Mouse (Mus musculus): ENCODE measurements at regions not wholly inside any gene's neighbourhood (a gene's known extent, or its start where the extent isn't known, plus 50 kb on each side); places are given as distances from the start of the nearest gene placed in this dataset.
A peak's percentile ranks its signal among the peaks of the same experiment; 100 is the strongest.

DNA sequence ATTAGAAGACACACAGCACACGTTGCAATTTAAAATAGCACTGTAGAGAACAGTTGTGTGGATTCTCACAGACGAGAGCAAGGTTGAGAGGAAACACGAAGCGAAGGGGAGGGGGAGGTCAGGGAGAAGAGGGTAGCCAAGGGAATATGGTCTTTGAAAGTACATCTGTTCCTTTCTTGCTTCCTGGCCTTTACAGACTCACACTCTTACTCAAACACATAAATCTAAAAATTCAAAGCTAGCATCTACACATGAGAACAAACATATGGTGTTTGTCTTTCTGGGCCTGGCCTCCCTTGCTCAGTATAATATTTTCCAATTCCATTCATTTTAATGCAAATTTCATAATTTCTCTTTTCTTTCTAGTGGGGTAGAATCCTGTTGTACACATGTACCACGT lies 124.0 kb upstream of the Arrdc4 start:
- Histone ChIP-seq H3K4me2 (ENCODE audit: low read length) (no peak overlapping the region), H3K27me3 (ENCODE audit: insufficient read depth, low read length) (no peaks in the 10 kb centered on the region), H3K27ac (no peak overlapping the region), H3K9me3 (replicated peaks; ENCODE audit: low read length) (no peaks in the 10 kb centered on the region), H3K36me3 (ENCODE audit: insufficient read depth, low read length) (no peaks in the 10 kb centered on the region), H3K4me1 (replicated peaks; ENCODE audit: insufficient read depth, low read length) (no peaks in the 10 kb centered on the region), H3K9ac (ENCODE audit: low read depth, low read length) (no peak overlapping the region), H3K4me3 (replicated peaks; ENCODE audit: low read depth, low read length) (no peak overlapping the region)
- TF ChIP-seq CTCF (IDR thresholded peaks at IDR 0.05; ENCODE audit: low read depth) = no peak
- ATAC-seq (replicated peaks; ENCODE audit: low FRiP score, low read depth) = no peak
- DNase-seq (ENCODE audit: low spot score) = peak; percentile 71
- 37% methylated on average over 5 of the region's 5 CpGs for WGBS

DNA sequence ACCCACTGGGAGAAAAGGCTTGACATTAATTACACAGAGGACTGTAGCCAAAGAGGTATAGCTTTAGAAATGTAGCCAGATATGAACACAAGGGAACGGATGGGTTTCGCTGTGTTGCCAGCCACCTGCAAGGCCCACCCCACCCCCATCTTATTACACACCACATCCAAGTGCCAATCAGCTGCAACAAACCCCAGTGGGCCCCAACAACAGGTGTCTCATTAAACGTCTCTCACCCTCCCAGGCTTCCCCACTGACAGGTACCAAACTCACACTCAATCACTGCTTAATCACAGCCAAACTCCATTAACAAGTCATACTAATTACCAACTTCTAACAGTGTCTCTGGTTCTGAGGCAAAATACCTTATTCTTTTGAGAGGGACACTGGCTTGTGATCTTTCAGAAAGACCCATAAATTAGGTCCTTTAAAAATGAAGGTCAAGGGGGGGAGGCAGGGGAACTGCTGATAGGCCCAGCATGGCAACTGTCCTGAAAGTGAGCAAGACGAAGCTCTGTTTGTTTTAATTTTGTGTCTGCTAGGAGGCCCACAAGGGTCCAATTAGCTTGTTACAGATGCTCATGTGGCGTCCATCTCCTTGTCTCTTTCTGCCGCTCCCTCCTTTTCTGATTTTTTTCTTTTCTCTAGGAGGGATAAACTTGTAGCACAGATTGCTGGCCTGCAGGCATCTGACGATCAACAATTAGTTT lies 115.4 kb upstream of the Arrdc4 start:
- Histone ChIP-seq H3K27ac (no peak overlapping the region), H3K36me3 (ENCODE audit: insufficient read depth, low read length) (no peaks in the 10 kb centered on the region), H3K4me3 (replicated peaks; ENCODE audit: low read depth, low read length) (no peak overlapping the region), H3K4me1 (replicated peaks; ENCODE audit: insufficient read depth, low read length) (no peaks in the 10 kb centered on the region), H3K27me3 (ENCODE audit: insufficient read depth, low read length) (no peaks in the 10 kb centered on the region), H3K4me2 (ENCODE audit: low read length) (no peak overlapping the region), H3K9me3 (replicated peaks; ENCODE audit: low read length) (no peaks in the 10 kb centered on the region), H3K9ac (ENCODE audit: low read depth, low read length) (no peak overlapping the region)
- 56% methylated on average over 7 of the region's 7 CpGs for WGBS
- no peak for TF ChIP-seq CTCF (IDR thresholded peaks at IDR 0.05; ENCODE audit: low read depth)
- no peak for DNase-seq (ENCODE audit: low spot score)
- ATAC-seq (replicated peaks; ENCODE audit: low FRiP score, low read depth) = no peak

DNA sequence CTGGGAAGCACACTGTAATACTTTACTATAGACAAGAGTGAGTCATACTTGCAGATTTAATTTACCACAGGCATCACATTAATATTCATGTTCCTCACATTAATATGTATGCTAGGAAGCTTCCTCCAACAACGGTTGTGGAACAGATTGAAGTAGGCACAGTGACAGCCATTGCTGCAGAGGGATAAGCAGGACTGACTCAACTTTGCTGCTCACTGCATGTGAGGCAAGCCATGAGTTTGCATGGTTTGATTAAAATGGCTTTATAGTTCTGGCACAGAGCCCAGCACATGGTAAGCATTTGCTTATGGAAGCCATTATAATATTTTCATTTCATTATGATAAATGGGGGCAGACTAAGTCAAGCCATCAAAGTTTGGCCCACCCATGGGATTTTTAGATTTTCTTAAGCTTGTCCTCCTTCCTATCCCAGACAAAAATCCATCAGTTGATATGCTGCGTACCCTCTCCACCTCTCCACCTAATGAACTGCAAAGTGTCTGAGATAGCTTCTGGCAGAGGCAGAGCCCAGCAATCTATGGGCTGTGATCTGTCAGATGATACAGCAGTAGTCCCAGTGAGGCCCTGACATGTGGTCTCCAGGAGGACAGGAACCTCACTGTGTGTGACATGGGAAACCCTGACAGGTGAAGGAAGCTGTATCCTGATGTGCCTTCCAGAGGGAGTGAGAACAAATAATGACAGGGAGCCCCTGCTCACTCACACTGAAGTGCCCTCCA lies 109.6 kb upstream of the Arrdc4 start:
- no peaks in the 10 kb centered on the region for H3K4me1 ChIP-seq (replicated peaks; ENCODE audit: insufficient read depth, low read length)
- H3K4me2 ChIP-seq (ENCODE audit: low read length) = no peak overlapping the region
- DNase-seq (ENCODE audit: low spot score) = no peak
- no peaks in the 10 kb centered on the region for H3K36me3 ChIP-seq (ENCODE audit: insufficient read depth, low read length)
- H3K9me3 ChIP-seq (replicated peaks; ENCODE audit: low read length) = no peaks in the 10 kb centered on the region
- WGBS = 51% methylated on average over 2 of the region's 2 CpGs
- H3K9ac ChIP-seq (ENCODE audit: low read depth, low read length) = no peak overlapping the region
- no peak for ATAC-seq (replicated peaks; ENCODE audit: low FRiP score, low read depth)
- no peak overlapping the region for H3K4me3 ChIP-seq (replicated peaks; ENCODE audit: low read depth, low read length)
- no peaks in the 10 kb centered on the region for H3K27me3 ChIP-seq (ENCODE audit: insufficient read depth, low read length)
- TF ChIP-seq CTCF (IDR thresholded peaks at IDR 0.05; ENCODE audit: low read depth) = no peak
- no peak overlapping the region for H3K27ac ChIP-seq

DNA sequence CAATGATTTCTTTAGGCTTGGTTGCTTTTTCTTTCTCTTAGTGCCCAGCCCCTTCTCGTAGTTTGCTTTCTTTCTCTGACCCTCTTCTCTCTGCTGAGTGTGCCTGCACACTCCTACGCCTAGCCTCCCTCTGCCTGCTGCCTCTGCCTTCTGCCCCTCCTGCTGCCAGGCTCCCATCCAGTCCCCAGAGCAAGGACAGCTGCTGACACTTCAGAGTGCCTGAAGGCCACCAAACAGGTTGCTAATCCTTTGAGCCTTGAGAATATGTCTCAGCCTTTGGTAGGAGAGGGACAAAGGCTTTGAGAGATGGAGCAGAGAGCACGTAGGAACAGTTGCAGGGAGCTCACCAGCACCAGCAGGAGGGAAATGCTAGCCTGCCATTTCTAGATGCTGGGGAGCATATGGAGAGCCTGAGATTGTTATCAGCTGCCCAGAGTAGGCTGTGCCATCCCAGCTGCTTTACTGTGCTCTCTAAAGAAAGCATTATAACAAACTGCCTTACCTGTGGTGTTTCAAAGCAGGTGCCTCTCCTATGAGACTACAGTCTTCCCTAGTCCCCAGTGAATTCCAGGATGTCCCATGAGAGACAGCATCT lies 103.0 kb upstream of the Arrdc4 start:
- no peak for ATAC-seq (replicated peaks; ENCODE audit: low FRiP score, low read depth)
- WGBS = 25% methylated on average over 3 of the region's 3 CpGs

DNA sequence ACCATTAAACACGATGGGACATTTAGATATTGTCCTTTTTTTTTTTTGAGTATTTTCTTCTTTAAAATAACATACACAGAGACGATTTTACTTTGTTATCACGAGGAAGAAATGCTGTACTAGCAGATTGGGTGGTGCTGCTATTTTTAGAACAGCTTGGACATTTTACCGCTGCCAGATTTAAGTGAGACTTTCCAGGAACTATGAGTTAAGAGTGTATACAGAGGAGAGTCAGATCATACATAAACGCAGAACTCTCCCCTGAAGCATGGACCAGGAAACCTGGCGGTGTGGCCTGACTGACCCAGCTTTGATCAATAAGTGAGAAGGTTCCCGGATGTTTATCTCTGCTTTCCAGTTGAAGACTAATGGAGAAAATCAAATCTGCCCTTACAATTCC lies 95.6 kb upstream of the Arrdc4 start:
- Histone ChIP-seq H3K27me3 (ENCODE audit: insufficient read depth, low read length) (no peaks in the 10 kb centered on the region), H3K4me1 (replicated peaks; ENCODE audit: insufficient read depth, low read length) (no peaks in the 10 kb centered on the region), H3K9ac (ENCODE audit: low read depth, low read length) (no peak overlapping the region), H3K27ac (no peak overlapping the region), H3K4me2 (ENCODE audit: low read length) (no peak overlapping the region), H3K36me3 (ENCODE audit: insufficient read depth, low read length) (no peaks in the 10 kb centered on the region), H3K9me3 (replicated peaks; ENCODE audit: low read length) (no peaks in the 10 kb centered on the region), H3K4me3 (replicated peaks; ENCODE audit: low read depth, low read length) (no peak overlapping the region)
- TF ChIP-seq CTCF (IDR thresholded peaks at IDR 0.05; ENCODE audit: low read depth) = no peak
- DNase-seq (ENCODE audit: low spot score) (peak; percentile 44), ATAC-seq (replicated peaks; ENCODE audit: low FRiP score, low read depth) (no peak)
- 35% methylated on average over 7 of the region's 7 CpGs for WGBS

More for the DNA sequence above, 103.0 kb upstream of the Arrdc4 start:
- Histone ChIP-seq H3K36me3 (ENCODE audit: insufficient read depth, low read length) (no peaks in the 10 kb centered on the region), H3K9ac (ENCODE audit: low read depth, low read length) (no peak overlapping the region), H3K4me2 (ENCODE audit: low read length) (no peak overlapping the region), H3K27ac (no peak overlapping the region), H3K4me1 (replicated peaks; ENCODE audit: insufficient read depth, low read length) (no peaks in the 10 kb centered on the region), H3K27me3 (ENCODE audit: insufficient read depth, low read length) (no peaks in the 10 kb centered on the region), H3K4me3 (replicated peaks; ENCODE audit: low read depth, low read length) (no peak overlapping the region), H3K9me3 (replicated peaks; ENCODE audit: low read length) (no peaks in the 10 kb centered on the region)
- no peak for TF ChIP-seq CTCF (IDR thresholded peaks at IDR 0.05; ENCODE audit: low read depth)
- DNase-seq (ENCODE audit: low spot score) = peak; percentile 67

DNA sequence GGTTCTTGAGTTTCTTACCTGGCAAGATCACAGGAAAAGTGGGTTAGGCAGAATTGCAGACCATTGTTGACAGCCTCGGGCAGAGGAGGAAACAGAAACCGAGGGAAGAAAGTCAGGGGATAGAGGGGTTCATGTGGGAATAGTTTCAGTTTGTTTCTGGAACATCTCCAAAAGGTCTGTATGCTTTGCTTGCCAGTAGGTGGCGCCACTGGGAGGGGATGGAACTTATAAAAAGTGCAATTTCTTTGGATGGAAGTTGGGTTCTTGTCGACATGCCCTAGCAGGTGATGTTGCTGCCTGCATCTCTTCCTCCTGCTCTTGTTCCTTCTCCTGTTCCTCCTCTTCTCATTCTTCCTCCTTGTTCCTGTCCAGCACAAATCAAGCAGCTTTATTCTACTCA lies 94.3 kb upstream of the Arrdc4 start:
- Histone ChIP-seq H3K27ac (no peak overlapping the region), H3K4me1 (replicated peaks; ENCODE audit: insufficient read depth, low read length) (no peaks in the 10 kb centered on the region), H3K4me3 (replicated peaks; ENCODE audit: low read depth, low read length) (no peak overlapping the region), H3K9me3 (replicated peaks; ENCODE audit: low read length) (no peaks in the 10 kb centered on the region), H3K4me2 (ENCODE audit: low read length) (no peak overlapping the region), H3K9ac (ENCODE audit: low read depth, low read length) (no peak overlapping the region), H3K27me3 (ENCODE audit: insufficient read depth, low read length) (no peaks in the 10 kb centered on the region), H3K36me3 (ENCODE audit: insufficient read depth, low read length) (no peaks in the 10 kb centered on the region)
- peak; percentile 67 for TF ChIP-seq CTCF (IDR thresholded peaks at IDR 0.05; ENCODE audit: low read depth)
- DNase-seq (ENCODE audit: low spot score) = peak; percentile 29
- WGBS = 42% methylated on average over 4 of the region's 4 CpGs
- ATAC-seq (replicated peaks; ENCODE audit: low FRiP score, low read depth) = no peak

Measured in kidney, postnatal 0 days (tissue).